Mouse (Mus musculus) left cerebral cortex, postnatal 25 days (tissue): Measurements from ENCODE around the gene Gpr143. TPM values are rescaled to one million over a fixed set of nuclear protein-coding genes. Genes with fewer than 3 reads are reported as not detected.

Experiments used
- DNase-seq, 2 experiments: peaks; one replicate each; pipeline ENCODE4 v3.0.0; 2022; ENCODE audit warnings: low spot score in 2 of 2, mixed read lengths in 1 of 2
- intact Hi-C: fragments of 180-260 bp; cut with DNase I; formaldehyde crosslinking; loops from one replicate; pipeline ENCODE4 v1.15.1; 2025
- total RNA-seq, 2 experiments: library from RNA; stranded (reverse); gene quantifications; 2 replicates each; pipeline ENCODE4 v1.2.3; 2021

The Gpr143 gene
- total RNA-seq, 2 experiments from 2014 or later = 0.44 TPM; not detected in 1

DNA sequence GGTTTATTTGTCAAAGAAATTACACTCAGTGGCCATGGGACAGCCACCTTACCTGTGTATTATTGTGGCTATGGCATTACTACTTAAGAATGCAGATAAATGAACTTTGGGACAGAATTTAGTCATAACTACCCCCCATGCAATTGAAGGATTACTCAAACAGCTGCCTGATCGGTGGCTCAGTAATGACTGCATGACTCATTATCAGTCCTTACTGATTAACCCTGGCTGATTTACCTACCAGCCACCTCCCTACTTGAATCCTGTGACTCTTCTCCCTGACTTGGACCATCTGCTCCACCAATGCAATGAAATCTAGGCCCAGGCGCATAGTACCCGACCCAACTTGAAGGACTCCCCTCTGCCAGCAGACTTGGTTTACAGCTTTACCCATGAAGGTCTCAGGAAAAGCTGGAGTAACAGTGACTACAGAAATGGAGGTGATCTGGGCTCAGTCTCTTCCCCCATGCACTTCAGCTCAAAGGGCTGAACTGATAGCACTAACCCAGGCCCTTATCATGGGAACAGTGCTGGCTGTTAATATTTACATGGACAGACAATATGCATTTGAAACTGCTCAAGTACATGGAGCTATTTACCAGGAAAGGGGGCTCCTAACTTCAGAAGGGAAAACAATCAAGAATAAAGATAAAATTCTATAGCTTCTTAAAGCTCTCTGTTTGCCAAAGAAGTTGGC lies 73.5 kb downstream of the Gpr143 start:
- intact Hi-C loops = no loop called here
- no peak for DNase-seq

Other genes with a start within 250 kb of the Gpr143 start
- gene Cldn34a, start 218.6 kb upstream of the Gpr143 start, total RNA-seq = not detected
- gene Shroom2, start 12.5 kb upstream of the Gpr143 start, total RNA-seq = 100 to 1,000 TPM; 108 to 114 TPM
- 1 to 10 TPM; 1.7 to 2.7 TPM for gene Usp51, start 224.5 kb downstream of the Gpr143 start, total RNA-seq